Mouse (Mus musculus): ENCODE measurements at regions not wholly inside any gene's neighbourhood (a gene's known extent, or its start where the extent isn't known, plus 50 kb on each side); places are given as distances from the start of the nearest gene placed in this dataset.

- no peaks in the 10 kb centered on the region for H3K36me3 ChIP-seq (replicated peaks; ENCODE audit: low read length)
- no peaks in the 10 kb centered on the region for H3K27me3 ChIP-seq (replicated peaks)
- peaks cover 4% of the 10 kb centered on the region for H3K9me3 ChIP-seq
- TF ChIP-seq GATA1 (IDR thresholded peaks at IDR 0.05; ENCODE audit: borderline replicate concordance, low read length) (no peak), FLI1 (IDR thresholded peaks at IDR 0.05; ENCODE audit: low read length) (no peak)
- no peak overlapping the region for H3K4me3 ChIP-seq (replicated peaks)
- H3K4me1 ChIP-seq: no peaks in the 10 kb centered on the region
Observed at GRCm38 (mm10) chr2:51431564-51431963, 195.7 kb upstream of the Tas2r134 start.

- Histone ChIP-seq H3K4me3 (replicated peaks) (no peak overlapping the region), H3K27me3 (replicated peaks) (no peaks in the 10 kb centered on the region), H3K4me1 (no peaks in the 10 kb centered on the region), H3K36me3 (replicated peaks; ENCODE audit: low read length) (no peaks in the 10 kb centered on the region), H3K9me3 (no peaks in the 10 kb centered on the region)
- no peak for TF ChIP-seq FLI1 (IDR thresholded peaks at IDR 0.05; ENCODE audit: low read length)
- TF ChIP-seq GATA1 (IDR thresholded peaks at IDR 0.05; ENCODE audit: borderline replicate concordance, low read length): no peak
Observed at GRCm38 (mm10) chr2:51429716-51430115, 197.6 kb upstream of the Tas2r134 start.

GRCm38 (mm10) chr2:51422442-51422841 lies 204.9 kb upstream of the Tas2r134 start:
- H3K4me1 ChIP-seq: no peaks in the 10 kb centered on the region
- no peaks in the 10 kb centered on the region for H3K27me3 ChIP-seq (replicated peaks)
- no peak overlapping the region for H3K4me3 ChIP-seq (replicated peaks)
- no peaks in the 10 kb centered on the region for H3K36me3 ChIP-seq (replicated peaks; ENCODE audit: low read length)
- H3K9me3 ChIP-seq: no peaks in the 10 kb centered on the region
- no peak for TF ChIP-seq FLI1 (IDR thresholded peaks at IDR 0.05; ENCODE audit: low read length)
- TF ChIP-seq GATA1 (IDR thresholded peaks at IDR 0.05; ENCODE audit: borderline replicate concordance, low read length): no peak

- H3K4me3 ChIP-seq (replicated peaks): no peak overlapping the region
- H3K9me3 ChIP-seq: no peaks in the 10 kb centered on the region
- no peak for TF ChIP-seq FLI1 (IDR thresholded peaks at IDR 0.05; ENCODE audit: low read length)
- no peak for TF ChIP-seq GATA1 (IDR thresholded peaks at IDR 0.05; ENCODE audit: borderline replicate concordance, low read length)
- H3K27me3 ChIP-seq (replicated peaks): no peaks in the 10 kb centered on the region
- no peaks in the 10 kb centered on the region for H3K4me1 ChIP-seq
- H3K36me3 ChIP-seq (replicated peaks; ENCODE audit: low read length): no peaks in the 10 kb centered on the region
Observed at GRCm38 (mm10) chr2:51417908-51418690, 209.2 kb upstream of the Tas2r134 start.

GRCm38 (mm10) chr2:51388390-51388789 lies 238.9 kb upstream of the Tas2r134 start:
- TF ChIP-seq GATA1 (IDR thresholded peaks at IDR 0.05; ENCODE audit: borderline replicate concordance, low read length): no peak
- no peak for TF ChIP-seq FLI1 (IDR thresholded peaks at IDR 0.05; ENCODE audit: low read length)
- no peak overlapping the region for H3K4me3 ChIP-seq (replicated peaks)
- H3K4me1 ChIP-seq: no peaks in the 10 kb centered on the region
- no peaks in the 10 kb centered on the region for H3K9me3 ChIP-seq
- no peaks in the 10 kb centered on the region for H3K36me3 ChIP-seq (replicated peaks; ENCODE audit: low read length)
- H3K27me3 ChIP-seq (replicated peaks): no peaks in the 10 kb centered on the region

GRCm38 (mm10) chr2:51387136-51387535 lies 238.2 kb upstream of the Rnd3 start:
- no peaks in the 10 kb centered on the region for H3K27me3 ChIP-seq (replicated peaks)
- no peak overlapping the region for H3K4me3 ChIP-seq (replicated peaks)
- H3K36me3 ChIP-seq (replicated peaks; ENCODE audit: low read length): no peaks in the 10 kb centered on the region
- TF ChIP-seq FLI1 (IDR thresholded peaks at IDR 0.05; ENCODE audit: low read length): no peak
- TF ChIP-seq GATA1 (IDR thresholded peaks at IDR 0.05; ENCODE audit: borderline replicate concordance, low read length): no peak
- no peaks in the 10 kb centered on the region for H3K9me3 ChIP-seq
- H3K4me1 ChIP-seq: no peaks in the 10 kb centered on the region

- TF ChIP-seq GATA1 (IDR thresholded peaks at IDR 0.05; ENCODE audit: borderline replicate concordance, low read length) (no peak), FLI1 (IDR thresholded peaks at IDR 0.05; ENCODE audit: low read length) (no peak)
- Histone ChIP-seq H3K4me1 (no peaks in the 10 kb centered on the region), H3K36me3 (replicated peaks; ENCODE audit: low read length) (no peaks in the 10 kb centered on the region), H3K4me3 (replicated peaks) (no peak overlapping the region), H3K27me3 (replicated peaks) (no peaks in the 10 kb centered on the region), H3K9me3 (no peaks in the 10 kb centered on the region)
Observed at GRCm38 (mm10) chr2:51376597-51376996, 227.7 kb upstream of the Rnd3 start.

GRCm38 (mm10) chr2:51374636-51375035 lies 225.7 kb upstream of the Rnd3 start:
- no peaks in the 10 kb centered on the region for H3K9me3 ChIP-seq
- H3K4me1 ChIP-seq: no peaks in the 10 kb centered on the region
- no peak for TF ChIP-seq FLI1 (IDR thresholded peaks at IDR 0.05; ENCODE audit: low read length)
- TF ChIP-seq GATA1 (IDR thresholded peaks at IDR 0.05; ENCODE audit: borderline replicate concordance, low read length): no peak

GRCm38 (mm10) chr2:51372771-51373170 lies 223.9 kb upstream of the Rnd3 start:
- no peaks in the 10 kb centered on the region for H3K36me3 ChIP-seq (replicated peaks; ENCODE audit: low read length)
- no peaks in the 10 kb centered on the region for H3K27me3 ChIP-seq (replicated peaks)
- TF ChIP-seq GATA1 (IDR thresholded peaks at IDR 0.05; ENCODE audit: borderline replicate concordance, low read length) (no peak), FLI1 (IDR thresholded peaks at IDR 0.05; ENCODE audit: low read length) (no peak)
- H3K9me3 ChIP-seq: no peaks in the 10 kb centered on the region
- no peak overlapping the region for H3K4me3 ChIP-seq (replicated peaks)
- H3K4me1 ChIP-seq: no peaks in the 10 kb centered on the region

More at GRCm38 (mm10) chr2:51374636-51375035, 225.7 kb upstream of the Rnd3 start:
- Histone ChIP-seq H3K36me3 (replicated peaks; ENCODE audit: low read length) (no peaks in the 10 kb centered on the region), H3K4me3 (replicated peaks) (no peak overlapping the region), H3K27me3 (replicated peaks) (no peaks in the 10 kb centered on the region)

GRCm38 (mm10) chr2:51362825-51363616 lies 214.1 kb upstream of the Rnd3 start:
- no peaks in the 10 kb centered on the region for H3K4me1 ChIP-seq
- TF ChIP-seq GATA1 (IDR thresholded peaks at IDR 0.05; ENCODE audit: borderline replicate concordance, low read length): no peak
- no peak for TF ChIP-seq FLI1 (IDR thresholded peaks at IDR 0.05; ENCODE audit: low read length)
- H3K27me3 ChIP-seq (replicated peaks): no peaks in the 10 kb centered on the region
- no peak overlapping the region for H3K4me3 ChIP-seq (replicated peaks)
- no peaks in the 10 kb centered on the region for H3K36me3 ChIP-seq (replicated peaks; ENCODE audit: low read length)
- H3K9me3 ChIP-seq: no peaks in the 10 kb centered on the region

Measured in megakaryocyte, embryonic 14.5 days (primary cell).